ENCODE assay signal across 26 mouse cellular contexts in genomic region chr4:29303951-29304350, GRCm38 (mm10).
"Had no signal": no experiment of that assay in that cellular context is flagged by ENCODE, and none has a peak within 500 bp of the region (broad histone marks: within the 10 kb centered on the region; RNA-seq: fewer than 3 reads in every experiment).

No protein-coding gene starts in this region.

- H3K9me3 ChIP-seq: heart, embryonic 10.5 days; heart, embryonic 12.5 days; hindbrain, embryonic 10.5 days; hindbrain, embryonic 12.5 days; kidney, embryonic 15.5 days; limb, embryonic 10.5 days; limb, embryonic 12.5 days; liver, embryonic 13.5 days had no signal

- H3K27ac ChIP-seq: heart, embryonic 10.5 days; hindbrain, embryonic 10.5 days; hindbrain, embryonic 12.5 days; hindbrain, embryonic 14.5 days; kidney, embryonic 15.5 days; kidney, postnatal 0 days; left cerebral cortex, adult 2 months; limb, embryonic 10.5 days; limb, embryonic 12.5 days; liver, embryonic 13.5 days had no signal

- H3K4me3 ChIP-seq: heart, embryonic 10.5 days; heart, embryonic 12.5 days; hindbrain, embryonic 10.5 days; hindbrain, embryonic 12.5 days; kidney, embryonic 15.5 days; left cerebral cortex, adult 2 months; limb, embryonic 10.5 days; limb, embryonic 12.5 days; liver, embryonic 13.5 days had no signal

- DNase-seq: gastrocnemius, postnatal 14 days; gastrocnemius, postnatal 36 days; heart, adult 18-20 months; heart, postnatal 10 days; heart, postnatal 4 days; kidney, adult 18-20 months; kidney, adult 9 months; kidney, postnatal 14 days; kidney, postnatal 36 days; layer of hippocampus, adult 9-11 months; layer of hippocampus, postnatal 36 days; liver; liver, embryonic 13.5 days had no signal

- H3K27me3 ChIP-seq: heart, embryonic 12.5 days; hindbrain, embryonic 12.5 days; kidney, embryonic 15.5 days; limb, embryonic 12.5 days; liver, embryonic 13.5 days had no signal

- H3K4me1 ChIP-seq: heart, embryonic 10.5 days; heart, embryonic 12.5 days; hindbrain, embryonic 10.5 days; hindbrain, embryonic 12.5 days; kidney, embryonic 15.5 days; limb, embryonic 10.5 days; limb, embryonic 12.5 days; liver, embryonic 13.5 days had no signal

- H3K4me2 ChIP-seq: heart, embryonic 12.5 days; hindbrain, embryonic 12.5 days; hindbrain, embryonic 14.5 days; kidney, embryonic 15.5 days; limb, embryonic 12.5 days; liver, embryonic 11.5 days; liver, embryonic 13.5 days had no signal

- H3K9ac ChIP-seq: heart, embryonic 12.5 days; hindbrain, embryonic 12.5 days; hindbrain, embryonic 14.5 days; kidney, embryonic 15.5 days; limb, embryonic 12.5 days; liver, embryonic 13.5 days had no signal

- H3K36me3 ChIP-seq: heart, embryonic 10.5 days; heart, embryonic 12.5 days; hindbrain, embryonic 10.5 days; hindbrain, embryonic 12.5 days; kidney, embryonic 15.5 days; limb, embryonic 10.5 days; limb, embryonic 12.5 days; liver, embryonic 13.5 days had no signal

- ATAC-seq: hindbrain, embryonic 16.5 days; inflammation-experienced regulatory T-cells, adult 6 months had no signal
